Mouse (Mus musculus) embryonic fibroblast, embryonic 13.5 days (primary cell): ENCODE measurements at regions not wholly inside any gene's neighbourhood (a gene's known extent, or its start where the extent isn't known, plus 50 kb on each side); places are given as distances from the start of the nearest gene placed in this dataset.

Experiments used
- CTCF ChIP-seq: IDR thresholded peaks from 2 replicates; pipeline ENCODE4 v1.5.1; 2011; ENCODE audit warnings: mild to moderate bottlenecking, control low read depth, low read length, moderate library complexity, borderline replicate concordance; ENCODE audit not compliant: insufficient read depth
- POLR2A ChIP-seq: IDR thresholded peaks from 2 replicates; pipeline ENCODE4 v1.6.1; 2011; ENCODE audit warnings: low read depth, mild to moderate bottlenecking, control low read depth, low read length, moderate library complexity

DNA sequence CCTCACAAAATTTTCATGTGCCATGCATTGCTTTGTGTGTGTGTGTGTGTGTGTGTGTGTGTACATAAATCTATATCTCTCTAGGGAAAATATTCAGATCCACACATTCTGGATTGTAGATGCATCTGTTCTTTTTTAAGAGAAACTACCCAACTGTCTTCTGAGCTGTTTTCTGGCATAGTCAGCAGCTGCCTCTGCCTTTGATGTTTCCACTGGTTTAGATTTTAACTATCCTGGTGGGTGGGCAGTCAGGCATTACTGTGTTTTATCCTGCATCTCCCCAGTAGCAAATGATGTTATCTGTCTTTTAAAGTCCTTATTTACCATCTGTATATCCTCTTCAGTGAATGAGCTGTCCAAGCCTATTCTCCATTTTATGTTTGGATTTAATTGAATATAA lies 1287.9 kb upstream of the Lrrc6 start:
- TF ChIP-seq CTCF = no peak
- no peak for TF ChIP-seq POLR2A
